Mouse (Mus musculus): ENCODE measurements at regions not wholly inside any gene's neighbourhood (a gene's known extent, or its start where the extent isn't known, plus 50 kb on each side); places are given as distances from the start of the nearest gene placed in this dataset.

DNA sequence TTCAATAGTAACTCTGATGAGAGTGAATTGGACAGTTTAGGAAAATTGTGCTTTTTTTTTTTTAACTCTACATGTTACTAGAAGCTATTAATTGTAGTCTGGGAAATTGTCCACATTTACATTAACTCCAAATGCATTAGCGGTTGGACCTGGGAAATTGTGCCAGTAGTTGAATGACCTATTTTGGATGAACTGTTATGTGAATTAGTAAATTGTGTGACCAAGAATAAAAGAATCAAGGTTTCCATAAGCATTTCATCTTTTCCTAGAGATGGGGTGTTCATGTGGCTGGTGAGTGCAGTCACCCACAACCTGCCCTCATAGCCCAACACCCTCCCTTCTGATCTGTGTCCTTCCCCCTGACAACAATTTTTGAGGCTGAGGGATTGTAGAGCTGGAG lies 118.3 kb downstream of the Gm17728 start:
- 79% methylated on average over 1 of the region's 1 CpGs for WGBS (ENCODE audit: insufficient replicate concordance)
- ATAC-seq (ENCODE audit: insufficient read depth) (no peak), DNase-seq (ENCODE audit: low read depth in 3 of 3, low spot score in 3 of 3) (no peak)
- H3K27me3 ChIP-seq (ENCODE audit: control insufficient read depth, insufficient read depth, low read length), result no peaks in the 10 kb centered on the region
- H3K4me2 ChIP-seq (ENCODE audit: low read depth), result no peak overlapping the region
- no peaks in the 10 kb centered on the region for H3K4me1 ChIP-seq (replicated peaks; ENCODE audit: control insufficient read depth in 2 of 2, insufficient read depth in 2 of 2, low read length in 1 of 2)
- TF ChIP-seq EP300 (IDR thresholded peaks at IDR 0.05; ENCODE audit: low read depth), result no peak
- TF ChIP-seq CTCF (IDR thresholded peaks at IDR 0.05; ENCODE audit: low read depth), result no peak
- H3K9me3 ChIP-seq (ENCODE audit: control insufficient read depth, low read length), result no peaks in the 10 kb centered on the region
- H3K36me3 ChIP-seq (replicated peaks; ENCODE audit: control insufficient read depth, insufficient read depth, low read depth), result no peaks in the 10 kb centered on the region
- H3K27ac ChIP-seq, result no peak overlapping the region
- H3K4me3 ChIP-seq (ENCODE audit: insufficient read depth in 1 of 2, low read depth in 2 of 2, low read length in 2 of 2), result no peak overlapping the region
- H3K9ac ChIP-seq (replicated peaks), result no peak overlapping the region

DNA sequence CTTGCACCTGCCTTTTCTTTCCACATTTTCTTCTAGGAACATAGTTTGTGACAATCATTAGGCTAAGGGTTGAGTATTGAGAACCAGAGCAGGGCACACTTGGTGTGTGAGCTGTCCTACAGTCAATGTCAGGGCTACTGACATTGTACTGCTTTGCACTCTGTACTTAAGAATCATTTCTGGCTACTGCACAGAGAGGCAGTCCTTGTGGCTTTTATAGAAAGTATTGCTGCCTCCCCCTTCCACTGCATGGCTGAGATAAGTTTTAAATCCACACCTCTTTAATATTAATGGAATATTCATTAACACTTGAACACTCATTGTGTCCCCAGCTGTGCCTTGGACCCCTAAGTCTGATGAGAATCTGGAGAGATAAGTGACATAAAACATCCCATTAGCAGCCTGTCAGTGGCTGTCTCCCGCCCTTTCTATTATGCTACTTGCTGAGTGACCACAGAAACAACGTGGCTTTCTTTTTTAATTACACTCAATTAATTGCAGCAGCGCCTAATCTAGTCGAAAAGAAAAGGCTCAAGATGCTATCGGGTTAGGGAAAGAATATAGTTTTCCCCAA lies 121.5 kb downstream of the Gm17728 start:
- Histone ChIP-seq H3K27ac (no peak overlapping the region), H3K4me3 (ENCODE audit: insufficient read depth in 1 of 2, low read depth in 2 of 2, low read length in 2 of 2) (no peak overlapping the region), H3K9me3 (ENCODE audit: control insufficient read depth, low read length) (no peaks in the 10 kb centered on the region), H3K4me1 (replicated peaks; ENCODE audit: control insufficient read depth in 2 of 2, insufficient read depth in 2 of 2, low read length in 1 of 2) (no peaks in the 10 kb centered on the region), H3K9ac (replicated peaks) (no peak overlapping the region), H3K36me3 (replicated peaks; ENCODE audit: control insufficient read depth, insufficient read depth, low read depth) (no peaks in the 10 kb centered on the region), H3K4me2 (ENCODE audit: low read depth) (no peak overlapping the region), H3K27me3 (ENCODE audit: control insufficient read depth, insufficient read depth, low read length) (no peaks in the 10 kb centered on the region)
- ATAC-seq (ENCODE audit: insufficient read depth) (no peak), DNase-seq (ENCODE audit: low read depth in 3 of 3, low spot score in 3 of 3) (no peak)
- TF ChIP-seq CTCF (IDR thresholded peaks at IDR 0.05; ENCODE audit: low read depth), result no peak
- no peak for TF ChIP-seq EP300 (IDR thresholded peaks at IDR 0.05; ENCODE audit: low read depth)
- WGBS (ENCODE audit: insufficient replicate concordance), result 61% methylated on average over 5 of the region's 5 CpGs

DNA sequence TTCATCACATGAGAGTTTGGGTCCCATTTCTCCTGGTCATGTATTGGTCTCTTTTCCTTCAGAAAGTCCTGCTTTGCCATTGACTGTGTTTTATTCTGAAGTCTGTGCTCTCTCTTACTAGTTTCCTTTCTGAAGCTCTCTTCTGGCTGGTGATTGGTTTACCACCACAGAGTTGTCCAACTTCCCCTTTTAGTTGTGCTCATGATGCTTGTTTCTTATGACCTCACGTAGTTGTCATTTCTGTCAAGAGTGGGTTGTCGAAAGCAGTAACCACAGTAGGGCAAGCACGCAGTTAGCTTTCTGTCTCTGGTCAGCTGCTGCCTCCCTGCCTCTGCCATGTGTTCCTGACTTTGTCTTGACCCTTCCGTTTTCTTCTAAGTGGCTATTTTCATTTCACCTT lies 112.0 kb downstream of the Pabpc6 start:
- Histone ChIP-seq H3K36me3 (replicated peaks; ENCODE audit: control insufficient read depth, insufficient read depth, low read depth) (no peaks in the 10 kb centered on the region), H3K4me2 (ENCODE audit: low read depth) (no peak overlapping the region), H3K27ac (no peak overlapping the region), H3K4me1 (replicated peaks; ENCODE audit: control insufficient read depth in 2 of 2, insufficient read depth in 2 of 2, low read length in 1 of 2) (no peaks in the 10 kb centered on the region), H3K4me3 (ENCODE audit: insufficient read depth in 1 of 2, low read depth in 2 of 2, low read length in 2 of 2) (no peak overlapping the region), H3K9me3 (ENCODE audit: control insufficient read depth, low read length) (no peaks in the 10 kb centered on the region), H3K27me3 (ENCODE audit: control insufficient read depth, insufficient read depth, low read length) (no peaks in the 10 kb centered on the region), H3K9ac (replicated peaks) (no peak overlapping the region)
- DNase-seq (ENCODE audit: low read depth in 3 of 3, low spot score in 3 of 3), result no peak
- TF ChIP-seq CTCF (IDR thresholded peaks at IDR 0.05; ENCODE audit: low read depth) (no peak), EP300 (IDR thresholded peaks at IDR 0.05; ENCODE audit: low read depth) (no peak)
- 18% methylated on average over 4 of the region's 4 CpGs for WGBS (ENCODE audit: insufficient replicate concordance)
- no peak for ATAC-seq (ENCODE audit: insufficient read depth)

DNA sequence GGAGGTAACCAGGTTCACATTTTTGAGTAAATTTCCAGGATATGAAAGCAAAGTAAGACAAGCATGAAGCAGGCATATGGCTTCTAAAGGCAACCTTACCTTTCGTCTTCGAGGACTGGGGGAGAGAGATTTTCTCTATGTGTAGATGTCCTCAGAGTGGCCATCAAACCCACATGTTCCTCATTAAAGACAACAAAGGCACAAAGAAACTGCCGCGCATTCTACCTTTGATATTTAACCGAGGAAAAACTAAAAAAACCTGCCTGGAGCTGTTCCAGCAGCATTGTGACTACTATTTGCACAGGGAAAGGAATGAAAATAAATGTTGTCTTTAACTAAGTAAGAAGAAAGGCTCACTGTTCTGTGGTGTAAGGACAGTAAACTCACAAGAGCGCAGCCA lies 102.7 kb downstream of the Pabpc6 start:
- TF ChIP-seq EP300 (IDR thresholded peaks at IDR 0.05; ENCODE audit: low read depth) (no peak), CTCF (IDR thresholded peaks at IDR 0.05; ENCODE audit: low read depth) (no peak)
- Histone ChIP-seq H3K27me3 (ENCODE audit: control insufficient read depth, insufficient read depth, low read length) (no peaks in the 10 kb centered on the region), H3K27ac (no peak overlapping the region), H3K4me1 (replicated peaks; ENCODE audit: control insufficient read depth in 2 of 2, insufficient read depth in 2 of 2, low read length in 1 of 2) (no peaks in the 10 kb centered on the region), H3K9ac (replicated peaks) (no peak overlapping the region), H3K4me2 (ENCODE audit: low read depth) (no peak overlapping the region), H3K9me3 (ENCODE audit: control insufficient read depth, low read length) (no peaks in the 10 kb centered on the region), H3K36me3 (replicated peaks; ENCODE audit: control insufficient read depth, insufficient read depth, low read depth) (no peaks in the 10 kb centered on the region), H3K4me3 (ENCODE audit: insufficient read depth in 1 of 2, low read depth in 2 of 2, low read length in 2 of 2) (no peak overlapping the region)
- WGBS (ENCODE audit: insufficient replicate concordance), result 55% methylated on average over 6 of the region's 6 CpGs
- DNase-seq (ENCODE audit: low read depth in 3 of 3, low spot score in 3 of 3), result no peak
- ATAC-seq (ENCODE audit: insufficient read depth), result no peak

DNA sequence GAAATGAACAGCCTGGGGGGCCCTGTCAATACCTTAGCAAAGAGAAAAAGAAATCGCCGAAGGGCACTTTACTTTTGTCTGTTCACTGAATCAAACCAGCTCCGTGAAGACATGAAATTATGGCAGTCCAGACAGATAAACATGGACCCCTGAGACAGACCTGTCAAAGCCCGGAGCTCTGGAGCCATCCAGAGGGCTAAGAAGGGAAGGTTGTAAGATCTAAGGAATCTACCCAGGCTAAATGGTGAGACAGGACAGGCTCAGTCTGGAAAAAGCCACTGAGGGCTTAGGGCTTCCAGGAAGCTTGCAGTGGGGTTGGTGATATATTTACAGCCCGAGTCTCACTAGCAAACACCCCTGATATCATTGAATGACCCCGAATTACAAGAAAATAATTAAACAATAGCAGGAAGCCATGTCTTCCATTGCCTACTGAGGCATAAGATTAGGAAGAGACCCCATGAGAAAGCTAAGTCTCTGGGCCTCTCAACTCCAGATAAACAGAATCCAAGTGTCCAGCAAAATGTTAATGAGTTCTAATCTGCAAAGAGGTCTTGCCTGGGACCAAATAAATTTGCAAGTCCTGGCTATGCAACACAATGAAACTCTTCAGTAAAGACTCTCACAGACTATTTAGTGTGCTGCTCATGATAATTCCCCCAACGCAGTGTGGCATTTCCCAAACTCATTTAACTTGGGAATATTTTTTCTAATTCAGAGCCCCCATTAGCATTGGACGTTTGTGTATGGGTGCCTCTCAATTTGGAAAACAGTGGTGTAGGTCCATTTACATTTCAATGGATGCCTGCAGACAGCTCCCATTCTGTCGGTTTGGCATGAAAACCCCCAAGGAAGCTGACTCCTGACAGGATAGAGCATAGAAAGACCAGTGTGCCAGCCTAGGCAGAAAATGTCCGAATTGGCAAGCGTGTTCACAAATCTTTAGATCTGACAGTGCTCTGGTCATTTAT lies 89.8 kb downstream of the Pabpc6 start:
- no peak for TF ChIP-seq EP300 (IDR thresholded peaks at IDR 0.05; ENCODE audit: low read depth)
- TF ChIP-seq CTCF (IDR thresholded peaks at IDR 0.05; ENCODE audit: low read depth), result no peak

More for the DNA sequence above, 89.8 kb downstream of the Pabpc6 start:
- ATAC-seq (ENCODE audit: insufficient read depth) (no peak), DNase-seq (ENCODE audit: low read depth in 3 of 3, low spot score in 3 of 3) (no peak)
- H3K4me1 ChIP-seq (replicated peaks; ENCODE audit: control insufficient read depth in 2 of 2, insufficient read depth in 2 of 2, low read length in 1 of 2), result no peaks in the 10 kb centered on the region
- H3K9ac ChIP-seq (replicated peaks), result no peak overlapping the region
- H3K27ac ChIP-seq, result no peak overlapping the region
- H3K4me3 ChIP-seq (ENCODE audit: insufficient read depth in 1 of 2, low read depth in 2 of 2, low read length in 2 of 2), result no peak overlapping the region
- no peak overlapping the region for H3K4me2 ChIP-seq (ENCODE audit: low read depth)
- no peaks in the 10 kb centered on the region for H3K9me3 ChIP-seq (ENCODE audit: control insufficient read depth, low read length)
- WGBS (ENCODE audit: insufficient replicate concordance), result 31% methylated on average over 11 of the region's 11 CpGs
- no peaks in the 10 kb centered on the region for H3K27me3 ChIP-seq (ENCODE audit: control insufficient read depth, insufficient read depth, low read length)
- H3K36me3 ChIP-seq (replicated peaks; ENCODE audit: control insufficient read depth, insufficient read depth, low read depth), result no peaks in the 10 kb centered on the region
